Mouse (Mus musculus) right cerebral cortex, postnatal 36 days (tissue): ENCODE results near the gene Eea1.

Experiments
- DNase-seq, 2 experiments: peaks; one replicate each; pipeline ENCODE4 v3.0.0; 2022; ENCODE audit warnings: low spot score in 2 of 2, mixed read lengths in 1 of 2

The Eea1 gene

DNA sequence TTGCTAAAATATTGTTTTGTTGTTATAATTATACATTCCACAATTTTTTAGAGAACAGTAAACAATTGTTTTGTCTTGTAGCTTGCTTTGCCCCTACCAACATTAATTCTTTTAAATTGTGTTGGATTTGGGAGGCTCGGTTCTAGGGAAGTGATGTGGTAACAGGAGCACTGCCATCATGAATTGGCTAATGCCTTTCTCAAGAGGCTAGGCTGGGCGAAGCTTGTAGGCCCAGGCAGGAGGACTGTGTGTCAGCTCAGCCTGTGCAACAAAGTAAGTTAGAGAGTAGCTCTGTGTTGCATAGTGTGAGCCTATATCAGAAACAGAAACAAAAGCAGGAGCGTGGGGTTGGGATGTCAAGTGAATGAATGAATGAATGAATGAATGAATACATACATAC lies 9.0 kb downstream of the Eea1 start:
- no peak for DNase-seq

GRCm38 (mm10) chr10:95950194-95950593 lies 9.7 kb downstream of the Eea1 start:
- DNase-seq = no peak

- DNase-seq = no peak
Observed at GRCm38 (mm10) chr10:95950797-95951196, 10.3 kb downstream of the Eea1 start.

GRCm38 (mm10) chr10:95951346-95951745 lies 10.9 kb downstream of the Eea1 start:
- no peak for DNase-seq

- no peak for DNase-seq
Observed at GRCm38 (mm10) chr10:95956629-95957028, 16.2 kb downstream of the Eea1 start.

DNA sequence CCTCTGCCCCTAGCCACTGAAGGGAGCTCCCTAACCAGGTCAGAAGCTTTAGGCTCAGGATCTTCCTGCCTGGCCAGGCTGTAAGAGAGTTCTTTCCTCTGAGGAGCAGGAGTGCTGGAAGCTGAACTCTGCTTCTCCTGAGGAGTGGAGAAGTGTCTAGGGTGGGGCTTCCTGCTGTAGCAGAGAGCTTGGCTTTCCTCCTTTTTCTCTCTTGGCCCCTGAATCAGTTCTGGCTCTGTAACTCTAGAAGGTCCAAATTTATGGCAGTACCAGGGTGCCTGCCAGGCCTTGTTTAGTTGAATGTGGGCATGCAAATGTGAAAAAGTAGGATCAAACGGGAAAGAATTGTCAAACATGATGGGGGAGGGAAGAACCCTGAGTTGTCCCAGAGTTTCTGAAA lies 17.1 kb downstream of the Eea1 start:
- no peak for DNase-seq

GRCm38 (mm10) chr10:95964679-95965078 lies 24.2 kb downstream of the Eea1 start:
- no peak for DNase-seq

DNA sequence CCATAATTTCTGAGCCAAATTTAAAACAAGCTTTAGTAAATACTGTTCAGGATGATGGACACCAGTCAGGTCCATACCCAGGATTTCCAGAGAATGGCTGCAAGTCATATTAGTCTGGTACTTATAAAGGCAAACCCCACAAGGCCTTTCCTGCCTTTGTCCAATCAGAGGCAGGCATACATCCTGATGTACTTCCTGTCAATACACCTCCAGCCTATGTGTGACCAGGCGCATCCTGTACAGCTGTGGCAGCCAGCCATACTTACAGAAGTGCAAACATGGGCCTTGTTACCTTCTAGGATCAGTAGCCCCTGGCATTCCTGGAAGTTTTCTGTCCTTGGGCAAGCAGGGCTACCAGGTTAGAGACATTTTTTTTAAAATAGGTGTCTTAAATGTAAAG lies 29.2 kb downstream of the Eea1 start:
- no peak for DNase-seq

DNA sequence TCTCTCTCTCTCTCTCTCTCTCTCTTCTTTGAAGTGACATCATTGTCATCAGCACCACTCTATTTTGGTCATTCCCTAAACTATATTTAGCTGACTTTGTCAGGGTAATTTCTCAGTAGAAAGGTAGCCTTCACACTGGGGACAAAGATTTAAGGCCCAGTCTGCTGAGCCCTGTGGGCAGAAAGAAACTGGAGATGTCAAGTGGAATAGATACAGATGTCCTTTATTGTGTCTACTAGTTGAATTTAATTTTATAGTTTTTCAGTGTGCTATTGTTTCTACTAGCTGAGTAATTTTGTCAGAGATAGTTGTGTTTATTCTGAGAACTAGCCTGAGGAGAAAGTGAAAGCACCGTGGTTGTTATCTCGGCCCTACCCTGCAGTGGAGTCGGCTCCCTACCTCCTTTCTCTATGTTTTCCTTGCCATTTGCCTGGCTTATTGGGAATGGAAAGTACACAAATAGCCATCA lies 30.3 kb downstream of the Eea1 start:
- DNase-seq = no peak

DNA sequence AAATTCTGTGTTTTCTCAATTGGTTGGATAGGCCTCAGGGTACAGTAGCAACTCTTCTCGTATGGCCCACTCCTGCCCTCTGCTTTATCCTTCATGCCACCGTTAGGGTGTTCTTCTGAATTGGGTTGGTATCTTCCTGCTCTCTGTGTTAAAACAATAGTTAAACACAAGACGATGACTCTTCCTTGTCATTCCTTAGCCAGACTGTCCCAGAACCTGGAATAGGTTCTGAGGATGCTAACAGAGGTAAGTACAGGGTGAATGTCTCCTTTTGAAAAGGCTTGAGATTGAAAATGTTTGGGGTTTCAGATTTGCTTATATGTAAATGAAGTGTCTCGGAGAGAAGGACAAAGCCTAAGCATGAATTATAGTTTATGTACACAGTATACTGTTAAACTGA lies 30.9 kb downstream of the Eea1 start:
- DNase-seq = no peak

DNA sequence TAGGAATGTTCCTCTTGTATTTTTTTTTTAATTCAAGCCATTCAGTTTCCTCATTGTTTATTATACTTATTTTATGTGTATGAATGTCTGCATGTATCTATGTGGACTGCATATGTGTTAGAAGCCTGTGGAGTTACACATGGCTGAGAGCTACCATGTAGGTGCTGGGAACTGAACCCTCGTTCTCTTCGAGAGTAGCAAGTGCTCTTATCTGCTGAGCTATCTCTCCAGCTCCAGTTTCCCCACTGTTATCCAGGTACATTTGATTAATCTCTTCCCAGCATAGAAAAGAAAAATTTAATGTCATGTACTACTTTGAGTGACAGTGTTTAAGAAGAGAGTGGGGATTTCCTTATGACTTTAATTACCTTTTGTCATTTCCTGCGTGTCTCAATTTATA lies 31.5 kb downstream of the Eea1 start:
- no peak for DNase-seq

GRCm38 (mm10) chr10:95974462-95974861 lies 34.0 kb downstream of the Eea1 start:
- DNase-seq = no peak

- no peak for DNase-seq
Observed at GRCm38 (mm10) chr10:95976798-95977197, 36.3 kb downstream of the Eea1 start.

GRCm38 (mm10) chr10:95989731-95990130 lies 49.3 kb downstream of the Eea1 start:
- DNase-seq = no peak

- no peak for DNase-seq
Observed at GRCm38 (mm10) chr10:95991176-95991575, 50.7 kb downstream of the Eea1 start.

DNA sequence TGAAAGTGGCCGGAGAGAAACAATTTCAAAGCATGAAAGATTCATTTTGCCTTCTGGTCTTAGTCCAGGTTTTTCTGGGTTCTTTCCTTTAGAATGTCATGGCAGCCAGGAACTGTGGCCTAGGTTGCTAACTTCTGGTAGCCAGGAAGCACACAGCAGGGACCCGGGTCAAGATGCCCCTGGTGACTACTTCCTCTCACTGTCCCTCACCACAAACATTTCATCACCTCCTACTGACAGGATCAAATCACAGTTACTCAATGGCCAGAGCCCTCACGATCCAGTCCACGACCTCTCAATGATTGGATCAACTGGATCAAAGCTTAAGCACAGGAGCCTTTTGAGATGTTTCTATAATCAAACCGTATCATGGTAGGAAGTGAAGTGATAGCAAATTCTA lies 60.5 kb downstream of the Eea1 start:
- DNase-seq = no peak

- no peak for DNase-seq
Observed at GRCm38 (mm10) chr10:96015738-96016137, 75.3 kb downstream of the Eea1 start.

DNA sequence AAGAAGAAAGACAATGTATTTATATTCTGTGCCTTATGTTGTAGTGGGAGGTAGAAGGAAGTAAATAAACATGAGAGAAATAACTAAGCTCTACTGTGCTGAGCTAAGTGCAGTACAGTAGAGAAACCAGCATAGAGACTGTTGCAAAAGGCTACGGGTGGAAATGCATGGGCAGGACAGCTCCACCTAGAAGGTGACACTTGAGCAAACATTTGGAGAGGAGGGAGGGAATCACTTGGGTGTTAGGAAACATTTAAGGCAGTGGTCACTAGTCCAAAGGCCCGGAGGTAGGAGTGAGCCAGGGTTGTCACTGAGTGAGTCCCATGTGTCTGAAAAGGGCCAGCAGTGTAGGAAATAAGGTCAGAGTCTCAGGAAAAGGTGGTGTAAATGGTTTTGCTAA lies 77.0 kb downstream of the Eea1 start:
- no peak for DNase-seq

DNA sequence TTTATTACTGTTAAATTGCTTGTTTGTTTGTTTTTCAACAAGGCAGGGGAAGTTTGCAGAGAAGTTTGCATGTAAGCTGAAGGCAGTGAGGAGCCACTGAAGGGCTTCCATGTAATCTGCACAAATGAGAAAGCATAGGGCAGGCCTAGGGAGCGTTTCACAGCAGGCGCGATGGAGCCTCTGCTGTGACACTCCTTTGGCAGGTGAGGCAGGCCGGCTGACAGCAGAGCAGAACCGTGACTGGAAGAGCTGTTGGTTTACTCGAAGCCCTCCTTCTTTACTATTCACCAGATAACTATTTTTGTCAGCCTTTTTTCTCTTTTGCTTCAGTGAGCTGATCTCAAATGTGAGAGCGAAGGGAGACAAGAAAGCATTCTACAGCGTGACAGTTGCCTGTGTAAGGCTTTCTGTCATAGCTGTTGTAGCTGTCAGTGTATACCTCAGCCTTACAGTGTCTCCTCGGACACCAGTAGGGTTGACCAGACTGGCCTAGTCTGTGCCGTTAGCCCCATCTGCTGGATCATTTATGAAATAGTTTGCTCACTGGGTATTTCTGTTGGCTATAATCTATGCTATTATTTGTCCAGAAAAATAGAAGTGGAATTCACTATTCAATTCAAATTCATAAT lies 93.0 kb downstream of the Eea1 start:
- peak in 1 of 2 experiments; percentile 23 for DNase-seq

DNA sequence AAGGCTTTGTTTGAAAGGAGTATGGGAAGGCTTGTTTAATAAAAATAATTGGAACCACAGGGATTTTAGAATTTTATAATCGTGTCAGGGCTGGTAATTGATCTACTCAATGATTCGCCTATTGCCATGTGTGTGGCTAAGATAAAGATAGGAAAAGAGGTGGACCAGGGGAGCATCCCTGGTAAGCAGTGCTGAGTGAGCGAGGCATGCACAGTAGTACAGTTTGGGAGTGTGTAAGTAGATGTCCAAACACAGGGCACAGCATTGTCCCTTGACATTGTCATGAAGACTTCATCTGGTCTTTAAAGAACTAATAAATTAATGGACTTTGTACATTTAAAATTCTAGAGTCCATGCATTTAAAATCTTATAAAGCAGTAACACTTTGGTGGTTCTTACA lies 93.7 kb downstream of the Eea1 start:
- no peak for DNase-seq

DNA sequence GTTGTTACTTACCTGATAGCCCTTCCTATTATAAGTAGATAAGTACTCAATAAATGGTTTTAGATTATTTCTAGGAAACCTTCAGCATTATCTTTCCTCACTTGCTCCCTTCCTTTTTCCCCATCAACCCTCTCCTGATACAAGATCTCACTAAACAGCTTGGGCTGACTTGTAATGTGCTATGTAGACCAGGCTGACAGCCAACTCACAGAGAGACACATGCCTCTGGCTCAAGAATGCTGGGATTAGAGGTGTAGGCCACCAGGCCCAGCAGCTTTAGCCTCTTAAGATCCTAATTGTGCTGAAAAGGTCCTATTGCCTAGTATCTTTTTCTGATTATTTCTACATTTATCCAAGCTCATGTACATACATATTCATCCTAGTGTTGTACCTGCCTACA lies 95.5 kb downstream of the Eea1 start:
- DNase-seq = no peak

DNA sequence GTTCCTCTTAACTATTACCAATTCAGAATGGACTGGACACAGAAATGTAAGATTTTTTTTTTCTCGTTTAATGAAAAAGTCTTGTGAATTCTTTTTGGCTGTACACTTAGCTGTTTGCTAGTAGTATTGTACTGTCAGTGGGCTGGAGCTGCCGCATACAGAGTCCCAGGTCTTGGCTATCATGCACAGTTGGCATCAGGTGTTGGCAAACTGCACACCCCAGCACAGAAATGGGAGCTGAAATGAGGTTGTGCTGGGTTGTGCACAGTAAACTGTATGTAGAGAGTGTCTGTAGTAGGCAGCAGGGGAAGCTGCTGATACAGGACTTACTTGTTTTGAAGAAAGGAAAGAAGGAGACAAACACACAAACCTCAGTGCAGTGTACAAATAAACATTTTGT lies 103.8 kb downstream of the Eea1 start:
- DNase-seq = no peak

DNA sequence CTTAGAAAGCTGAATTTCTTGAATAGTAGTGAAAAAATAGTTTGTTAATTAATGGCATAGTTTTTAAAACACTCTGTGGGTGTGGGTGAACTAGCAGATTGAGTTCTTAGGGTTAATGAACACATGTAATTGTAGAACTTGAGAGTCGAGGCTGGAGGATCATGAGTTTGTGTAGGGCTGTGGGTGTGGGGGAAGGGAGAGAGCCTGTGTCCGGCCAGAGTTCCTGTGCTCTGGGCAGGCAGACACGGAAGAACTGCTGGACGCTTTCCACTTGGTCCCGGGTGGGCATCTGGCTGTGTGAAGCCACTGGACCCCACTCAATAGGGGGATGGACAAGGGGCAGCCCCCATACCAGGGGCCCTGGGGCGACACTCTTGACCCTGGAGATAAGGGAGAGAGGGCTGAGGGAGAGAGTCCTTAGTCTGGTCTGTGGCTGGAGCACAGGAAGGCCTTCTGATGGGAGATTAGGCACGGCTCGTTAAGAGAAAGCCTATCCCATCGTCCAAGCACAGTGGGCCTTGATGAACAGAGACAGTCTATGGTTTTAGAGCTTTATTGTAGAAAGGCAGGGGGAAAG lies 107.6 kb downstream of the Eea1 start:
- no peak for DNase-seq

GRCm38 (mm10) chr10:96048550-96048949 lies 108.1 kb downstream of the Eea1 start:
- DNase-seq = no peak
